9 mouse cellular contexts compared by ENCODE assay signal in genomic region chr10:53414092-53415085, GRCm38 (mm10). TPM values are rescaled to one million over a fixed set of nuclear protein-coding genes. Genes with fewer than 3 reads are reported as not detected.
A peak's percentile ranks its signal among the peaks of the same experiment; 100 is the strongest.
DNase-seq lines count a peak whose midpoint lies in the region; ATAC-seq and TF ChIP-seq lines count a peak whose summit lies in the region.
"Had no signal": no experiment of that assay in that cellular context is flagged by ENCODE, and none has a peak within 500 bp of the region (broad histone marks: within the 10 kb centered on the region; RNA-seq: fewer than 3 reads in every experiment).

No protein-coding gene starts in this region.

- TF ChIP-seq CTCF in hindbrain, postnatal 0 days (IDR thresholded peaks at IDR 0.05; ENCODE audit: low read depth) = no peak

- H3K4me1 ChIP-seq in hindbrain, embryonic 11.5 days (replicated peaks; ENCODE audit: control insufficient read depth, insufficient read depth, low read length) = no peaks in the 10 kb centered on the region
- H3K4me1 ChIP-seq in hindbrain, postnatal 0 days (ENCODE audit: insufficient read depth, low read length) = no peaks in the 10 kb centered on the region
- H3K4me1 ChIP-seq in limb, embryonic 10.5 days = peaks cover 30% of the 10 kb centered on the region
- H3K4me1 ChIP-seq in midbrain, embryonic 12.5 days = peaks cover 5% of the 10 kb centered on the region; the same call in 1 of the 2 replicates

- peak; percentile 13 for DNase-seq in hindbrain, embryonic 11.5 days (ENCODE audit: low spot score)
- no peak for DNase-seq in hindbrain, postnatal 0 days (ENCODE audit: low spot score)
- DNase-seq in embryo, embryonic 11 days = peak; percentile 51
- peak; percentile 34 for DNase-seq in limb, embryonic 10.5 days (ENCODE audit: low spot score)
- no peak for DNase-seq in cerebellum, adult 9-11 months
- no peak for DNase-seq in spleen, postnatal 36 days (ENCODE audit: low spot score in 2 of 2)
- no peak for DNase-seq in gastrocnemius, postnatal 36 days
- DNase-seq: gastrocnemius, postnatal 14 days had no signal

- H3K4me3 ChIP-seq in hindbrain, embryonic 11.5 days (ENCODE audit: low read depth, low read length) = no peak overlapping the region
- no peak overlapping the region for H3K4me3 ChIP-seq in hindbrain, postnatal 0 days (ENCODE audit: low read length)
- H3K4me3 ChIP-seq in limb, embryonic 10.5 days = no peak overlapping the region
- H3K4me3 ChIP-seq in midbrain, embryonic 12.5 days = no peak overlapping the region

- H3K4me2 ChIP-seq in hindbrain, embryonic 11.5 days (replicated peaks; ENCODE audit: low read depth, low read length) = no peak overlapping the region
- no peak overlapping the region for H3K4me2 ChIP-seq in hindbrain, postnatal 0 days (ENCODE audit: low read depth, low read length)
- H3K4me2 ChIP-seq in midbrain, embryonic 12.5 days (replicated peaks) = no peak overlapping the region

- no peak for ATAC-seq in hindbrain, embryonic 11.5 days (ENCODE audit: low FRiP score)
- no peak for ATAC-seq in hindbrain, postnatal 0 days
- ATAC-seq in midbrain, embryonic 12.5 days (ENCODE audit: low FRiP score, low read depth) = peak; percentile 65

- no peaks in the 10 kb centered on the region for H3K27me3 ChIP-seq in hindbrain, embryonic 11.5 days (ENCODE audit: control insufficient read depth, insufficient read depth, low read length)
- no peaks in the 10 kb centered on the region for H3K27me3 ChIP-seq in hindbrain, postnatal 0 days (ENCODE audit: insufficient read depth, low read length)
- no peaks in the 10 kb centered on the region for H3K27me3 ChIP-seq in limb, embryonic 10.5 days (ENCODE audit: low read depth, poor library complexity, severe bottlenecking)
- H3K27me3 ChIP-seq in midbrain, embryonic 12.5 days = no peaks in the 10 kb centered on the region

- H3K9ac ChIP-seq in hindbrain, embryonic 11.5 days (ENCODE audit: low read depth, low read length) = no peak overlapping the region
- no peak overlapping the region for H3K9ac ChIP-seq in hindbrain, postnatal 0 days (replicated peaks; ENCODE audit: low read length)
- H3K9ac ChIP-seq in midbrain, embryonic 12.5 days (replicated peaks) = no peak overlapping the region

- H3K9me3 ChIP-seq in hindbrain, embryonic 11.5 days (ENCODE audit: control insufficient read depth, low read length) = no peaks in the 10 kb centered on the region
- H3K9me3 ChIP-seq in hindbrain, postnatal 0 days (ENCODE audit: low read length) = no peaks in the 10 kb centered on the region
- no peaks in the 10 kb centered on the region for H3K9me3 ChIP-seq in limb, embryonic 10.5 days (replicated peaks)
- H3K9me3 ChIP-seq in midbrain, embryonic 12.5 days = no peaks in the 10 kb centered on the region

- no peaks in the 10 kb centered on the region for H3K36me3 ChIP-seq in hindbrain, embryonic 11.5 days (ENCODE audit: control insufficient read depth, insufficient read depth, low read length)
- no peaks in the 10 kb centered on the region for H3K36me3 ChIP-seq in hindbrain, postnatal 0 days (ENCODE audit: insufficient read depth, low read length)
- H3K36me3 ChIP-seq in limb, embryonic 10.5 days = no peaks in the 10 kb centered on the region
- H3K36me3 ChIP-seq in midbrain, embryonic 12.5 days = no peaks in the 10 kb centered on the region

- H3K27ac ChIP-seq in hindbrain, embryonic 11.5 days (ENCODE audit: low read depth, low read length) = no peak overlapping the region
- H3K27ac ChIP-seq in hindbrain, postnatal 0 days = no peak overlapping the region
- H3K27ac ChIP-seq in limb, embryonic 10.5 days = peak overlapping the region; percentile 68
- no peak overlapping the region for H3K27ac ChIP-seq in midbrain, embryonic 12.5 days (replicated peaks)

- intact Hi-C loops in gastrocnemius, postnatal 36 days (cut with DNase I) = no loop called here

- WGBS in hindbrain, embryonic 11.5 days = 41% methylated on average over 6 of the region's 6 CpGs
- 35% methylated on average over 6 of the region's 6 CpGs for WGBS in hindbrain, postnatal 0 days
- 45% methylated on average over 6 of the region's 6 CpGs for WGBS in limb, embryonic 10.5 days
- WGBS in midbrain, embryonic 12.5 days = 35% methylated on average over 6 of the region's 6 CpGs

RNA-seq across cellular contexts. Expression of gene Cep85l, which starts 34.6 kb away (rescaled TPM):
- polyA plus RNA-seq in hindbrain, embryonic 11.5 days (2014; fragmentation: Nextera tagmentation; extraction: Ambion mirVana) = 5.8 and 13.0 TPM in 2 replicates
- total RNA-seq in hindbrain, postnatal 0 days (2014; rRNA removed) = 15.4 and 16.2 TPM in 2 replicates
- polyA plus RNA-seq in hindbrain, postnatal 0 days (2015; fragmentation: Nextera tagmentation; extraction: Ambion mirVana) = 7.2 and 8.2 TPM in 2 replicates
- polyA plus RNA-seq in limb, embryonic 10.5 days (2016; fragmentation: Nextera tagmentation; extraction: Ambion mirVana) = 4.8 and 6.1 TPM in 2 replicates
- polyA plus RNA-seq in midbrain, embryonic 12.5 days (2016; fragmentation: Nextera tagmentation; extraction: Ambion mirVana) = 6.9 and 7.2 TPM in 2 replicates
- 10 to 100 TPM; 61.9 to 66.6 TPM for total RNA-seq in gastrocnemius, postnatal 36 days (2021)

Comparison
In these comparisons a context has a peak if more than half of its experiments do, and no peak if none do; other contexts are left out.
1. DNase-seq: peak in hindbrain, embryonic 11.5 days (single experiment), embryo, embryonic 11 days (single experiment) and limb, embryonic 10.5 days (single experiment); none in hindbrain, postnatal 0 days (single experiment), cerebellum, adult 9-11 months (single experiment), spleen, postnatal 36 days (0 of 2) and gastrocnemius, postnatal 36 days (0 of 2).